Mouse (Mus musculus) neutrophil, adult 65 days (primary cell): ENCODE results near the gene Grtp1. TPM values are rescaled to one million over a fixed set of nuclear protein-coding genes. Genes with fewer than 3 reads are reported as not detected.

Source experiments
- total RNA-seq: library from RNA; stranded (reverse); gene quantifications from 2 replicates; pipeline ENCODE4 v1.2.4, GENCODE M21; 2023

Gene Grtp1
- not detected in 2 replicates for total RNA-seq

GRCm38 (mm10) chr8:13200301-13201012 is at the start of gene Grtp1:
TSS of gene Grtp1 (minus strand) at chr8:13200620.

GRCm38 (mm10) chr8:13158718-13159376 is 41.6 kb downstream of the Grtp1 start, which contains the start of gene Lamp1:
TSS of gene Lamp1 (plus strand) at chr8:13159161.

Other genes starting within 250 kb of the Grtp1 start
- 1.6 and 2.3 TPM in 2 replicates for gene F7, start 174.6 kb downstream of the Grtp1 start, total RNA-seq
- gene F10, start 163.3 kb downstream of the Grtp1 start, total RNA-seq = 36.0 and 41.5 TPM in 2 replicates
- gene Proz, start 139.7 kb downstream of the Grtp1 start, total RNA-seq = 0.51 TPM in 1 of 2 replicates, not detected in the other
- gene Pcid2, start 95.2 kb downstream of the Grtp1 start, total RNA-seq = 24.9 and 30.7 TPM in 2 replicates
- 29.1 and 39.8 TPM in 2 replicates for gene Cul4a, start 95.0 kb downstream of the Grtp1 start, total RNA-seq
- gene Lamp1, start 41.5 kb downstream of the Grtp1 start, total RNA-seq = 275 and 313 TPM in 2 replicates
- not detected in 2 replicates for gene Adprhl1, start 53.5 kb upstream of the Grtp1 start, total RNA-seq
- gene Dcun1d2, start 87.5 kb upstream of the Grtp1 start, total RNA-seq = 6.1 and 7.5 TPM in 2 replicates
- 46.5 and 58.3 TPM in 2 replicates for gene Tmco3, start 87.6 kb upstream of the Grtp1 start, total RNA-seq
- gene Tfdp1, start 138.1 kb upstream of the Grtp1 start, total RNA-seq = 150 and 168 TPM in 2 replicates
- gene Atp4b, start 196.2 kb upstream of the Grtp1 start, total RNA-seq = not detected in 2 replicates
- 0.14 and 0.19 TPM in 2 replicates for gene Grk1, start 204.5 kb upstream of the Grtp1 start, total RNA-seq
- gene Tmem255b, start 234.6 kb upstream of the Grtp1 start, total RNA-seq = not detected in 2 replicates